Mouse (Mus musculus): ENCODE data around the gene Dnhd1.

GRCm38 (mm10) chr7:105638776-105639175 lies 11.9 kb upstream of the Dnhd1 start:
- no peak for TF ChIP-seq CTCF (IDR thresholded peaks at IDR 0.05; ENCODE audit: insufficient read depth, low read length)
- TF ChIP-seq POLR2A (IDR thresholded peaks at IDR 0.05; ENCODE audit: borderline replicate concordance, extremely low read depth, low read depth, low read length), result no peak
